16 mouse cellular contexts compared by ENCODE assay signal in the genomic region with DNA sequence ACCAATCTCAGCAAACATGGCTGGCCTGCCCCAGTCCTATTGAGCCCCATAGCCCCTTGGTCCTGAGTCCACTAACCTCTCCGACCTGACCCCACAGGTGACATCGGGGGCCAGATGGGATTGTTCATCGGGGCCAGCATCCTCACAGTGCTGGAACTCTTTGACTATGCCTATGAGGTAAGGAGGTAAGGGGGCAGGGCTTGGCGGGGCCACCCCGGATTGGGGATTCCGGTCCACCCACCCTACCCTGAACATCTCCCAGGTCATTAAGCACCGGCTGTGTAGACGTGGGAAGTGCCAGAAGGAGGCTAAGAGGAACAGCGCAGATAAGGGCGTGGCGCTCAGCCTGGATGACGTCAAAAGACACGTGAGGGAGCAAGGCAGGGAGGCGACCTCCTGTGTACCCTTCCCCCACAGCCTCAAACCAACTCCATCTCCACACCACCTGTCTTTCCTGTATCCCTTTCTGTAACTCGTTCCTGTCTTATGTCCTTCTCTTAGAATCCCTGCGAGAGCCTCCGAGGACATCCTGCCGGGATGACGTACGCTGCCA. TPM values are rescaled to one million over a fixed set of nuclear protein-coding genes. Genes with fewer than 3 reads are reported as not detected.
DNase-seq lines count a peak whose midpoint lies in the region; ATAC-seq and TF ChIP-seq lines count a peak whose summit lies in the region.
"Had no signal": no experiment of that assay in that cellular context is flagged by ENCODE, and none has a peak within 500 bp of the region (broad histone marks: within the 10 kb centered on the region; RNA-seq: fewer than 3 reads in every experiment).

No protein-coding gene starts in this region.

- DNase-seq in heart, embryonic 10.5 days (ENCODE audit: low spot score) = no peak
- DNase-seq in B cell, adult 2 months = peak; percentile 57 to 66
- DNase-seq in CD4-positive helper T cell, adult 2 months (ENCODE audit: low read depth, low spot score) = peak; percentile 35
- no peak for DNase-seq in urinary bladder, postnatal 14 days (ENCODE audit: low spot score)
- DNase-seq in thymus, adult 2 months = no peak
- DNase-seq in midbrain, embryonic 11.5 days (ENCODE audit: low spot score, missing footprints) = no peak
- DNase-seq: kidney, adult 8-10 months; lung, postnatal 14 days had no signal

- H3K4me2 ChIP-seq in heart, embryonic 14.5 days (ENCODE audit: low read length) = peak overlapping the region; percentile 11; the same call in 1 of the 2 replicates
- H3K4me2 ChIP-seq in embryonic facial prominence, embryonic 13.5 days = peak overlapping the region; percentile 22; the same call in 1 of the 2 replicates
- H3K4me2 ChIP-seq in midbrain, embryonic 11.5 days = no peak overlapping the region
- H3K4me2 ChIP-seq: embryonic facial prominence, embryonic 15.5 days; liver, embryonic 12.5 days had no signal

- TF ChIP-seq POLR2A in thymus, adult 2 months (IDR thresholded peaks at IDR 0.05; ENCODE audit: control insufficient read depth, extremely low read depth, insufficient read depth, low read length, poor library complexity) = no peak

- no peak overlapping the region for H3K4me3 ChIP-seq in heart, embryonic 14.5 days (ENCODE audit: control insufficient read depth in 1 of 2, insufficient read depth in 1 of 2, low read depth in 1 of 2, low read length in 2 of 2)
- H3K4me3 ChIP-seq in heart, embryonic 10.5 days = no peak overlapping the region
- H3K4me3 ChIP-seq in embryonic facial prominence, embryonic 13.5 days = no peak overlapping the region; the same call in 1 of the 2 replicates
- no peak overlapping the region for H3K4me3 ChIP-seq in thymus, adult 2 months (ENCODE audit: control insufficient read depth, insufficient read depth, low read length)
- H3K4me3 ChIP-seq in midbrain, embryonic 11.5 days (ENCODE audit: low read depth, low read length) = no peak overlapping the region
- H3K4me3 ChIP-seq: embryonic facial prominence, embryonic 15.5 days; liver, embryonic 12.5 days had no signal

- no peak overlapping the region for H3K27ac ChIP-seq in heart, embryonic 14.5 days (replicated peaks in 1 of 2; ENCODE audit: control insufficient read depth in 1 of 2, insufficient read depth in 1 of 2, low read depth in 2 of 2, low read length in 2 of 2)
- H3K27ac ChIP-seq in heart, embryonic 10.5 days = no peak overlapping the region
- H3K27ac ChIP-seq in embryonic facial prominence, embryonic 13.5 days = no peak overlapping the region
- no peak overlapping the region for H3K27ac ChIP-seq in thymus, adult 2 months (ENCODE audit: control insufficient read depth, insufficient read depth, low read length)
- H3K27ac ChIP-seq in midbrain, embryonic 11.5 days (ENCODE audit: low read depth, low read length) = no peak overlapping the region
- H3K27ac ChIP-seq: embryonic facial prominence, embryonic 15.5 days; liver, embryonic 12.5 days had no signal

- peaks cover 9% of the 10 kb centered on the region for H3K27me3 ChIP-seq in heart, embryonic 14.5 days (ENCODE audit: control insufficient read depth, insufficient read depth, low read length)
- peaks cover 38% of the 10 kb centered on the region for H3K27me3 ChIP-seq in heart, embryonic 10.5 days (ENCODE audit: insufficient read depth, poor library complexity, severe bottlenecking)
- H3K27me3 ChIP-seq in embryonic facial prominence, embryonic 13.5 days = peaks cover 28% of the 10 kb centered on the region
- H3K27me3 ChIP-seq in thymus, adult 2 months (ENCODE audit: control insufficient read depth, insufficient read depth, low read length) = no peaks in the 10 kb centered on the region
- H3K27me3 ChIP-seq in midbrain, embryonic 11.5 days (ENCODE audit: control insufficient read depth, insufficient read depth, low read length) = 0 out of 2 replicates have a peak, but pooled peaks cover 2% of the 10 kb centered on the region
- H3K27me3 ChIP-seq: Patski had no signal

- no peak for ATAC-seq in heart, embryonic 14.5 days (ENCODE audit: insufficient number of reproducible peaks, insufficient read depth, low FRiP score, low read depth)
- ATAC-seq in embryonic facial prominence, embryonic 13.5 days (ENCODE audit: insufficient number of reproducible peaks, insufficient read depth, low FRiP score, low TSS enrichment, low read depth) = no peak
- ATAC-seq in midbrain, embryonic 11.5 days (ENCODE audit: low FRiP score) = no peak
- ATAC-seq: liver, embryonic 12.5 days; Patski had no signal

- H3K4me1 ChIP-seq in heart, embryonic 14.5 days (ENCODE audit: control insufficient read depth in 2 of 2, insufficient read depth in 2 of 2, low read length in 2 of 2) = peaks cover 22 to 29% of the 10 kb centered on the region in 2 experiments
- peaks cover 58% of the 10 kb centered on the region for H3K4me1 ChIP-seq in heart, embryonic 10.5 days
- peaks cover 24% of the 10 kb centered on the region for H3K4me1 ChIP-seq in embryonic facial prominence, embryonic 13.5 days
- peaks cover 11% of the 10 kb centered on the region for H3K4me1 ChIP-seq in thymus, adult 2 months (replicated peaks; ENCODE audit: control insufficient read depth, insufficient read depth, low read length)
- H3K4me1 ChIP-seq in midbrain, embryonic 11.5 days (ENCODE audit: control insufficient read depth, insufficient read depth, low read length) = peaks cover 15% of the 10 kb centered on the region

- no peaks in the 10 kb centered on the region for H3K9me3 ChIP-seq in heart, embryonic 14.5 days (ENCODE audit: control insufficient read depth, low read length)
- no peaks in the 10 kb centered on the region for H3K9me3 ChIP-seq in heart, embryonic 10.5 days
- H3K9me3 ChIP-seq in embryonic facial prominence, embryonic 13.5 days = no peaks in the 10 kb centered on the region
- no peaks in the 10 kb centered on the region for H3K9me3 ChIP-seq in midbrain, embryonic 11.5 days (ENCODE audit: control insufficient read depth, low read length)
- H3K9me3 ChIP-seq: embryonic facial prominence, embryonic 15.5 days; liver, embryonic 12.5 days had no signal

- no peak for TF ChIP-seq CTCF in thymus, adult 2 months (IDR thresholded peaks at IDR 0.05; ENCODE audit: borderline replicate concordance, control insufficient read depth, extremely low read depth, insufficient read depth, low read length, poor library complexity)

- 24% methylated on average over 20 of the region's 20 CpGs for WGBS in heart, embryonic 14.5 days
- whole genome bisulfite sequencing in heart, embryonic 10.5 days = 29% methylated on average over 20 of the region's 20 CpGs
- 32% methylated on average over 20 of the region's 20 CpGs for WGBS in embryonic facial prominence, embryonic 13.5 days
- WGBS in thymus, adult 2 months = 51% methylated on average over 20 of the region's 20 CpGs
- 47% methylated on average over 20 of the region's 20 CpGs for WGBS in midbrain, embryonic 11.5 days

- no peak overlapping the region for H3K9ac ChIP-seq in heart, embryonic 14.5 days (ENCODE audit: low read length)
- 0 out of 2 replicates have a peak overlapping the region, but pooled peaks have one; percentile 6 for H3K9ac ChIP-seq in embryonic facial prominence, embryonic 13.5 days
- no peak overlapping the region for H3K9ac ChIP-seq in midbrain, embryonic 11.5 days (ENCODE audit: low read length)
- H3K9ac ChIP-seq: embryonic facial prominence, embryonic 15.5 days; liver, embryonic 12.5 days had no signal

- peaks cover 5% of the 10 kb centered on the region; the same call in 1 of the 2 replicates for H3K36me3 ChIP-seq in heart, embryonic 14.5 days (ENCODE audit: control insufficient read depth, insufficient read depth, low read length)
- peaks cover 5% of the 10 kb centered on the region; the same call in 1 of the 2 replicates for H3K36me3 ChIP-seq in heart, embryonic 10.5 days
- H3K36me3 ChIP-seq in embryonic facial prominence, embryonic 13.5 days = no peaks in the 10 kb centered on the region
- no peaks in the 10 kb centered on the region for H3K36me3 ChIP-seq in thymus, adult 2 months (ENCODE audit: control insufficient read depth, insufficient read depth, low read length)
- H3K36me3 ChIP-seq in midbrain, embryonic 11.5 days (ENCODE audit: control insufficient read depth, insufficient read depth, low read length) = no peaks in the 10 kb centered on the region
- H3K36me3 ChIP-seq: embryonic facial prominence, embryonic 15.5 days had no signal

RNA-seq across cellular contexts. Expression of a gene that starts 3.3 kb away (rescaled TPM):
- polyA plus RNA-seq in heart, embryonic 14.5 days (2014; fragmentation: Nextera tagmentation; extraction: Ambion mirVana) = 24.7 and 27.4 TPM in 2 replicates
- 31.1 and 45.5 TPM in 2 replicates for polyA plus RNA-seq in heart, embryonic 10.5 days (2016; fragmentation: Nextera tagmentation; extraction: Ambion mirVana)
- polyA plus RNA-seq in embryonic facial prominence, embryonic 13.5 days (2015; fragmentation: Nextera tagmentation; extraction: Ambion mirVana) = 55.0 and 73.1 TPM in 2 replicates
- 106 and 111 TPM in 2 replicates for polyA plus RNA-seq in thymus, adult 2 months (2012; rRNA removed)
- 111 and 113 TPM in 2 replicates for polyA plus RNA-seq in midbrain, embryonic 11.5 days (2014; fragmentation: Nextera tagmentation; extraction: Ambion mirVana)

RNA-seq across cellular contexts. Expression of a gene that starts 6.7 kb away (rescaled TPM):
- polyA plus RNA-seq in heart, embryonic 14.5 days (2014; fragmentation: Nextera tagmentation; extraction: Ambion mirVana) = not detected in 2 replicates
- polyA plus RNA-seq in heart, embryonic 10.5 days (2016; fragmentation: Nextera tagmentation; extraction: Ambion mirVana) = not detected in 2 replicates
- polyA plus RNA-seq in embryonic facial prominence, embryonic 13.5 days (2015; fragmentation: Nextera tagmentation; extraction: Ambion mirVana) = not detected in 2 replicates
- polyA plus RNA-seq in thymus, adult 2 months (2012; rRNA removed) = not detected in 2 replicates
- not detected in 2 replicates for polyA plus RNA-seq in midbrain, embryonic 11.5 days (2014; fragmentation: Nextera tagmentation; extraction: Ambion mirVana)
- polyA plus RNA-seq: cerebellum, adult 2 months; embryonic facial prominence, embryonic 15.5 days; heart, embryonic 16.5 days; liver, embryonic 12.5 days; Patski; testis, adult 2 months had no signal

RNA-seq across cellular contexts. Expression of a gene that starts 18.7 kb away (rescaled TPM):
- 0.80 and 1.1 TPM in 2 replicates for polyA plus RNA-seq in heart, embryonic 14.5 days (2014; fragmentation: Nextera tagmentation; extraction: Ambion mirVana)
- 0.74 and 0.87 TPM in 2 replicates for polyA plus RNA-seq in heart, embryonic 10.5 days (2016; fragmentation: Nextera tagmentation; extraction: Ambion mirVana)
- polyA plus RNA-seq in embryonic facial prominence, embryonic 13.5 days (2015; fragmentation: Nextera tagmentation; extraction: Ambion mirVana) = 0.37 and 1.0 TPM in 2 replicates
- 108 and 187 TPM in 2 replicates for polyA plus RNA-seq in thymus, adult 2 months (2012; rRNA removed)
- polyA plus RNA-seq in midbrain, embryonic 11.5 days (2014; fragmentation: Nextera tagmentation; extraction: Ambion mirVana) = 0.14 and 0.18 TPM in 2 replicates

RNA-seq across cellular contexts. Expression of a gene that starts 26.8 kb away (rescaled TPM):
- polyA plus RNA-seq in heart, embryonic 14.5 days (2014; fragmentation: Nextera tagmentation; extraction: Ambion mirVana) = 230 and 237 TPM in 2 replicates
- 164 and 187 TPM in 2 replicates for polyA plus RNA-seq in heart, embryonic 10.5 days (2016; fragmentation: Nextera tagmentation; extraction: Ambion mirVana)
- 144 and 179 TPM in 2 replicates for polyA plus RNA-seq in embryonic facial prominence, embryonic 13.5 days (2015; fragmentation: Nextera tagmentation; extraction: Ambion mirVana)
- polyA plus RNA-seq in thymus, adult 2 months (2012; rRNA removed) = 227 and 284 TPM in 2 replicates
- 135 and 140 TPM in 2 replicates for polyA plus RNA-seq in midbrain, embryonic 11.5 days (2014; fragmentation: Nextera tagmentation; extraction: Ambion mirVana)

RNA-seq across cellular contexts. Expression of a gene that starts 28.4 kb away (rescaled TPM):
- polyA plus RNA-seq in heart, embryonic 14.5 days (2014; fragmentation: Nextera tagmentation; extraction: Ambion mirVana) = 1.1 and 1.2 TPM in 2 replicates
- polyA plus RNA-seq in heart, embryonic 10.5 days (2016; fragmentation: Nextera tagmentation; extraction: Ambion mirVana) = 3.2 and 5.2 TPM in 2 replicates
- polyA plus RNA-seq in embryonic facial prominence, embryonic 13.5 days (2015; fragmentation: Nextera tagmentation; extraction: Ambion mirVana) = 3.3 and 4.2 TPM in 2 replicates
- 0.13 and 0.19 TPM in 2 replicates for polyA plus RNA-seq in thymus, adult 2 months (2012; rRNA removed)
- 10.5 and 11.4 TPM in 2 replicates for polyA plus RNA-seq in midbrain, embryonic 11.5 days (2014; fragmentation: Nextera tagmentation; extraction: Ambion mirVana)

Comparison
In these comparisons a context has a peak if more than half of its experiments do, and no peak if none do; other contexts are left out.
1. DNase-seq: peak in B cell, adult 2 months (2 of 2) and CD4-positive helper T cell, adult 2 months (single experiment); none in heart, embryonic 10.5 days (single experiment), urinary bladder, postnatal 14 days (single experiment), thymus, adult 2 months (single experiment) and midbrain, embryonic 11.5 days (single experiment).
2. RNA of a gene that starts 18.7 kb away (polyA plus RNA-seq): 108 to 187 TPM in thymus, adult 2 months; 0.80 to 1.1 TPM in heart, embryonic 14.5 days, 0.74 to 0.87 TPM in heart, embryonic 10.5 days, 0.37 to 1.0 TPM in embryonic facial prominence, embryonic 13.5 days and 0.14 to 0.18 TPM in midbrain, embryonic 11.5 days; every median in the first group is over 10 times any median in the second.